Mouse (Mus musculus) cortical plate, adult 2 months (tissue): ENCODE data around the gene Tapt1.

Experiments
- CTCF ChIP-seq: fragments of 200-500 bp; IDR thresholded peaks from 2 replicates; pipeline ENCODE4 v1.5.1; 2011; ENCODE audit warnings: mild to moderate bottlenecking, control low read depth, low read length; ENCODE audit not compliant: insufficient read depth; ENCODE audit errors: extremely low read depth
- POLR2A ChIP-seq: fragments of 200-500 bp; IDR thresholded peaks from 2 replicates; pipeline ENCODE4 v1.6.1; 2011; ENCODE audit warnings: mild to moderate bottlenecking, low read length, control low read depth; ENCODE audit not compliant: insufficient read depth; ENCODE audit errors: extremely low read depth

DNA sequence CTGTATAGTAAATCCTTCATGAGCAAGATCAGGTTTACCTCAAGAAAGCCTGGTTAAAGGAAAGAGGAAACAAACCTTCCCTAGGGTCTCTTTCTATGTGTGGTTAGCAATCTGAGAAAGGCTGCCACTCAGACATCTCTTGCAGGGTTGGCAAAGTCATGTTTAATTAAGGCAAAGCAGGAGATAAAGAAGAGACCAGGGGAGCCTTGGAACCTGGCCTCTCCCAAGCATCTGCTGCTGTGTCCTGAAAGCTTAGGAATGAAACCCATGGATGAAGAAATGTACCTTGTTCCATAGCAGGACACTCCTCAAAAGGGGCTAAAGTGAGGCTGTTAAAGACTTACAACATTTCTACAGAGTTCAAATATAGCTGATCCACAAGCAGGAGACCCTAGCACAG lies 11.3 kb downstream of the Tapt1 start:
- TF ChIP-seq POLR2A (no peak), CTCF (no peak)
